Mouse (Mus musculus) adrenal gland, adult 2 months (tissue): ENCODE measurements at regions not wholly inside any gene's neighbourhood (a gene's known extent, or its start where the extent isn't known, plus 50 kb on each side); places are given as distances from the start of the nearest gene placed in this dataset.
A peak's percentile ranks its signal among the peaks of the same experiment; 100 is the strongest.
"Not testable (repeated sequence)": the region's sequence is repeated elsewhere in the genome, so short reads cannot be mapped to it uniquely, and the experiment has no call there.

Experiments used
- DNase-seq: peaks from one replicate; pipeline ENCODE4 v3.0.0; 2021

GRCm38 (mm10) chr3:68794380-68795014 lies 74.9 kb upstream of the 1110032F04Rik start:
- DNase-seq: no peak

- peak; percentile 28 for DNase-seq
These were observed 73.7 kb upstream of the 1110032F04Rik start for GRCm38 (mm10) chr3:68795641-68796040.

- not testable (repeated sequence) for DNase-seq
These were observed 71.0 kb upstream of the 1110032F04Rik start for GRCm38 (mm10) chr3:68798408-68798807.

GRCm38 (mm10) chr3:68808866-68809265 lies 60.5 kb upstream of the 1110032F04Rik start:
- no peak for DNase-seq

GRCm38 (mm10) chr3:68813461-68813860 lies 55.9 kb upstream of the 1110032F04Rik start:
- no peak for DNase-seq

GRCm38 (mm10) chr3:68814011-68814690 lies 55.2 kb upstream of the 1110032F04Rik start:
- no peak for DNase-seq

- DNase-seq: no peak
These were observed 53.8 kb upstream of the 1110032F04Rik start for GRCm38 (mm10) chr3:68815621-68816020.

- DNase-seq: no peak
These were observed 52.1 kb upstream of the 1110032F04Rik start for GRCm38 (mm10) chr3:68817321-68817720.
